Mouse (Mus musculus): ENCODE measurements around the gene Pigb. TPM values are rescaled to one million over a fixed set of nuclear protein-coding genes. Genes with fewer than 3 reads are reported as not detected.
A peak's percentile ranks its signal among the peaks of the same experiment; 100 is the strongest.

Pigb gene
- total RNA-seq, 2 experiments from 2014 or later = 15.4 to 16.2 TPM

DNA sequence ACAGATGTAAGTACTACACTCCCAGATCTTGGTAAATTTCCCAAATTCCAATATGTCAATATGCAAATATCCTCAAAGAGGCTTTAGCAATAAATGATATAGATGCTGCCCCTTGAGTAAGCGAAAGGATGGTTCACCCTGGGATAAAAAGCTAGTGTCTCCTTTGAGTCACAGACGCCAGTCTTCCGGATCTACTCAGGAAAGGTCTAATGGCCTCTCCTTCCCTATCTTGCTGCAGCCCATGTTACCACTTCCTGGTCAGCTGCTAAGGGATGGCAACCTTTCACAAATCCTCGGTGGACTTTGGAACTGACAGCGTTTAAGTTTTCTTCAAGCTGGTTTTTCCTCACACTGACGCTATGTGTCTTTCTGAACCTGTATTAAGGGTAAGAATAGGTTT, 28.5 kb upstream of the Pigb start:
- H3K4me3 ChIP-seq = no peak overlapping the region
- intact Hi-C loops (cut with DNase I) = no loop called here
- no peak; the same call in 1 of the 2 replicates for TF ChIP-seq CTCF (IDR thresholded peaks at IDR 0.05)

DNA sequence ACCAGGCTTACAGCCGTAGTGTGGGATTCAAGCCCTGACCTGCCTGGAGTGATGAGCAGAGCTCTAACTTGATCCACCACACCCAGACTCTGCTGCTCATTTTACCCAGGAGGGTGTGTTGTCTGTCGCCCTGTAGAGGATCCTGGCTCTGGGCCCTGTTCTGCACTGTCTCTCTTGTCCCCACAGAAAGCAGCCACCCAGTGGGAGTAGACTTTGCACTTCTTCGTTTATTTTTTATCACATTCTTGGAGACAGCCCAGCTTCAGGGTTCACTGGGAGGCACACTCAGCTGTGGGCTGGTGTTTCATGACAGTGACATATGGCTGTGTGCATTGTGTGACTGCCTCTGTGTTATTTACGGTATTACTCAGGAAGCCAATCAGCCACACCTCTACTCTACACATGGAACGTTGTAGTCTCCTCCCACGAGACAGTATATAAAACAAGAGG, 28.1 kb upstream of the Pigb start:
- peak; percentile 32 to 64 for DNase-seq (ENCODE audit: extremely low spot score in 1 of 2, low spot score in 2 of 2)
- intact Hi-C loops (cut with DNase I) = no loop called here
- Histone ChIP-seq H3K27ac (no peak overlapping the region), H3K4me3 (no peak overlapping the region)
- no peak for TF ChIP-seq CTCF (IDR thresholded peaks at IDR 0.05)

More for the DNA sequence above, 28.5 kb upstream of the Pigb start:
- no peak for DNase-seq (ENCODE audit: extremely low spot score in 1 of 2, low spot score in 2 of 2)
- H3K27ac ChIP-seq = no peak overlapping the region

DNA sequence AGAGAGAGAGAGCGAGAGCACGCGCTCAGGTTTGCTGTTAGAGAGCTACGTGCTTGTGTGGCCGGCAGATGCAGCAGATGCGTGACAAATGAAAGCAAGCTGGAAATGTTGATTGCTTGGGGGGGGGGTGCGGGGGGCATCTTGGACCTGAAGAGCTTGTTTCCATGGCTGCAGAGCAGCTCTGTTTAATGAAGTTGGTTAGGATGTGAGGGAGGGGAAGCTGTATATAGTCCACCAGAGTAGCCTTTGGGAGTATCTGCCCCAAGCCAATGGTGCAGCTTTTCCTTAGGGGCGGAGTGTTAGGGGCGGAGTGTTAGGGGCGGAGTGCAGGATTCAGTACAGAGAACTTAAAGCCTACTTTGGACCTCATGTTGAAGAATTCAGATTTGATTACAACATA, 26.9 kb upstream of the Pigb start:
- intact Hi-C loops (cut with DNase I) = no loop called here
- no peak for DNase-seq (ENCODE audit: extremely low spot score in 1 of 2, low spot score in 2 of 2)
- no peak for TF ChIP-seq CTCF (IDR thresholded peaks at IDR 0.05)
- Histone ChIP-seq H3K27ac (no peak overlapping the region), H3K4me3 (no peak overlapping the region)

DNA sequence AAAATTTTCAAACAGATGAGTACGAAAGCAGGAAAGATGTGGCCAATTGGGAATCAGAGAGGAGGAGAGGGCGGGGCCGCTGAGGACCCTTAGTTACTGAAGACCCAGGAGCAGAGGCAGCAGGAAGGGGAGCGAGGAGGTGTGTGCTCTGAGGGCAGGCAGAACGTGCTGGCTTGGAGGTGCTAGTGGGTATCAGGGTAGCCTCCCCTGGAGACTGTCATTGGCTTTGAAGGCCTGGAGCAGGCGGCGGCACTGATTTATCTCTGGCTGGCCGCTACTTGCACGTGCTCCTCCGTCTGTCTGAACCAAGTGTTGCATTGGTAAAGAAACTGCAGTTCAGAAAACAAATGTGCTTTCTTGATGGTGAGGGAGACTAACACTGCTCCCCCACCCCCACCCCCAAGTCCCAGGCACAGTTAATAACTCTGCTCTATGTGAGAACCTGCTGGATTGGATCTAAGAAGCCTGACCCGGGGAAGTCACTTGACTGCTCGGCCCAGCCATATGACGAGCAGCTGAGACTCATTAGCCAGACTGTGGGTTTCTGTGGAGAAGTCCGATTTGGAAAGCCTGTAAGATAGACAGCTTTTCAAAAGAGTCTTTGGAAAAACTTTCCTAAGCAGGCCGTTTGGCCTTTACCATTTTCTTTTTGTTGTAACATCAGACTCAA, 23.6 kb upstream of the Pigb start:
- no peak overlapping the region for H3K4me3 ChIP-seq
- no peak for DNase-seq (ENCODE audit: extremely low spot score in 1 of 2, low spot score in 2 of 2)
- no peak overlapping the region for H3K27ac ChIP-seq
- intact Hi-C loops (cut with DNase I) = no loop called here
- TF ChIP-seq CTCF (IDR thresholded peaks at IDR 0.05) = no peak

DNA sequence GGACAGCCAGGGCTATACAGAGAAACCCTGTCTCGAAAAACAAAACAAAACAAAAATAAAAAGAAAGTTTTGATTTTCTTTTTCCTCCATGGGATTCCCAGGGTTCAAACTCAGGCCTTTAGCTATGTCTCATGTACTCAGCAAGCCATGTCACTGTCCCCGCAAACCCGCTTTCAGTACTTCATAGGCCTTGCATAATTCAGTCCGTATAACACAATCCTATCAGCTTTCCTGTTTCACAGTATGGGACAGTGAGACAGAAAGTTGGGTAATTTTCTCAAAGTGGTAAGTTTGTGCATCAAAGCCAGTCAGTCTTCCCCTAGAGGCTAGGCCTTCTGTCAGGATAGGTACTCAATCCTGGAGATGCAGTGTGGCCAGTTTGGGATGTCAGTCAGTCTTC, 19.0 kb upstream of the Pigb start:
- DNase-seq (ENCODE audit: extremely low spot score in 1 of 2, low spot score in 2 of 2) = no peak
- intact Hi-C loops (cut with DNase I) = no loop called here
- no peak overlapping the region for H3K4me3 ChIP-seq
- no peak for TF ChIP-seq CTCF (IDR thresholded peaks at IDR 0.05)
- H3K27ac ChIP-seq = no peak overlapping the region

DNA sequence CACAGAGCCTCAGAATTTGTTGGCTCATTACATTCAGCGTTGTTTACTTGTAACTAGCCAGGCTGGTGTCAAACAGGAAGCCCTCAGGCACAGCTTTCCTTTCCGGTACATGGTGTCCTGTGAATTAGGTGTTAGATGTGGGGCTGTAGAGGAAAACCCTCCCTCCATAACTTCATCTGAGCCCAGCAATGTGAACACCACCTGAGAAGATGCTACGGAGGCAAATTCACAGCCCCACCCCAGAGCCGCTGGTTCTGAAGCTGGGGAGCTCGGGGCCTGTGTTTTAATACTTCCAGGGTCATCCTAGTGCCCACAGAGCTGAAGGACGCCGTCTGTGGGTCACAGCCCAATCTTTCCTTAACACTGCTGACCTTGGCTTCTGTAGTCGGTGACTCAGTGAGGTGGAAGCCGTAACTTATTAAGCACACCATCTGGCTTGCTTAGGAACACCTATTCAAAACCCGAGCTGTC, 15.3 kb upstream of the Pigb start:
- no peak for DNase-seq (ENCODE audit: extremely low spot score in 1 of 2, low spot score in 2 of 2)
- no peak overlapping the region for H3K4me3 ChIP-seq
- TF ChIP-seq CTCF (IDR thresholded peaks at IDR 0.05) = no peak
- intact Hi-C loops (cut with DNase I) = no loop called here
- no peak overlapping the region for H3K27ac ChIP-seq

DNA sequence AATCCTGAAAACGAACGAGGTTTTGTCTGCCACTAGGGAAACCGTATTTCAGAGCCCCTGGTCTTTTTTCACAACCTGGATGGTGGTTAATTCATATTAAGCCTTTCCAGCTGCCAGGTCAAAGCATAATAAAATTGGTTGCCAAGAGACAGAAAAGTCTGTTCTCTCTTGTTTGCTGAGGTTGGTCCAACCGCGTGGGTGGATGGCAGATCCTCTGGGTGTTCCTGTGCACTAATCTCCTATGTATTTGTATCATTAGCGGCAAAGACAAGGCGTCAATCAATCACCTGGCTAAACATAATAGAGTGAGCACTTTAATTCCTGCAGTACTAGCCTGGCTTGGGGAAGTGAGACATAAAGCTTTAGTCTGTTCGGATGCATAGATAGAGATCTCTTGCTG, 10.4 kb upstream of the Pigb start:
- DNase-seq (ENCODE audit: extremely low spot score in 1 of 2, low spot score in 2 of 2) = no peak
- H3K27ac ChIP-seq = no peak overlapping the region
- intact Hi-C loops (cut with DNase I) = no loop called here
- TF ChIP-seq CTCF (IDR thresholded peaks at IDR 0.05) = no peak
- H3K4me3 ChIP-seq = no peak overlapping the region

DNA sequence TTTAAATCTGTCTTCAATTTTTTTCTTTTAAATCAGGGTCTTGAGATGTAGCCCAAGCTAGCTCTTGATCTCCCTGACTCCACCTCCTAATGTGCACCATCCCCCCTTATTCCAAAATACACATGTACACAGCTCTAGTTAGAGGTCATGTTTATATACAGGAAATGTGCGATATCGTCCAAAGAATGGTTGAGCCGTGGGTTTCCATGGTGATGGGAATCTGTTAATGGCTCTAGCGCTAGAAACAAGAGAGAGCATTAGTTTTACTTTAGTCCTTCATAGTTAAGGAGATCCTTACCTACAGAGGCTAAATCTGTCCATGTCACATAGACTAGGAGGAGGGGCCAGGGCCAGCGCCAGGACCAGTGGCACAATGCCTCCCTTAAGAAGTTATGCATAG, 9.7 kb upstream of the Pigb start:
- no peak for TF ChIP-seq CTCF (IDR thresholded peaks at IDR 0.05)
- H3K27ac ChIP-seq = no peak overlapping the region
- DNase-seq (ENCODE audit: extremely low spot score in 1 of 2, low spot score in 2 of 2) = no peak
- intact Hi-C loops (cut with DNase I) = no loop called here
- H3K4me3 ChIP-seq = no peak overlapping the region

DNA sequence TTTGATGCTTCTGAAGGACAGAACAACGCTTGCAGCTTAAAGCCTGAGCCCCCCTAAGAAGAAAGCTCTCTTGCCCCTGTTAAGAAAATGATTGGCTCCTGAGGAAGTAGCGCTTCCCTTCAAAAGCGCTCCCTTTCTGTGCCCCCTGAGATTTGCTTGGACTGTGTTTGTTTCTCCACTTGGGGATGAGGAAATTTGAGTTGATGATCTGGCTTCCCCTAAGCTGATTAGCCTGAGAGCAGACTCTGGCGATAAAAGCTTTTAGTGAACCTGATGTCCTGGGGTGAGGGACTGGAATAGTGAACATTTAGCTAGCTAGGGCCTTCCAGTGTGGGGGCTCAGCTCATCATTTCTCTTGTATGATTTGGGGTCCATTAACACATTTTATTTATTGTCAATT, 8.7 kb upstream of the Pigb start:
- Histone ChIP-seq H3K27ac (no peak overlapping the region), H3K4me3 (no peak overlapping the region)
- no peak for DNase-seq (ENCODE audit: extremely low spot score in 1 of 2, low spot score in 2 of 2)
- no peak for TF ChIP-seq CTCF (IDR thresholded peaks at IDR 0.05)
- intact Hi-C loops (cut with DNase I) = no loop called here

DNA sequence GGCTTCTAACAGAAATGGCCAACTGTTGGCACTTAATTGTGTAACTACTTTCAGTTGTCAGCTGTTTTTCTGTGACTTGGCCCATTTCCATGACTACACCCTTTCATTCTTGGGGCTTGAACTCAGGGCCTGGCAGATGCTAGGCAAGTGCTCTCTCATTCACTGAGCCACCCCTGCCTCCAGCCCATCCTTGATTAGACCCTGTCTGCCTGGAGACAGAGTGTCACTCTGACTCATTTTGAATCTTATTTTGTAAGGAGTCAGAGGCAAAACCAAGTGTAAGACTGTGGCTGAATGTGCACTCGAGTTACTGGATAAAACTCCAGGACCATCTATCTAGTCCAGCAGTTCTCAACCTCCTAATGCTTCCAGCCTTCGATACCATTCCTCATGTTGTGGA, 7.7 kb upstream of the Pigb start:
- intact Hi-C loops (cut with DNase I) = no loop called here
- Histone ChIP-seq H3K27ac (no peak overlapping the region), H3K4me3 (no peak overlapping the region)
- TF ChIP-seq CTCF (IDR thresholded peaks at IDR 0.05) = no peak
- DNase-seq (ENCODE audit: extremely low spot score in 1 of 2, low spot score in 2 of 2) = no peak

DNA sequence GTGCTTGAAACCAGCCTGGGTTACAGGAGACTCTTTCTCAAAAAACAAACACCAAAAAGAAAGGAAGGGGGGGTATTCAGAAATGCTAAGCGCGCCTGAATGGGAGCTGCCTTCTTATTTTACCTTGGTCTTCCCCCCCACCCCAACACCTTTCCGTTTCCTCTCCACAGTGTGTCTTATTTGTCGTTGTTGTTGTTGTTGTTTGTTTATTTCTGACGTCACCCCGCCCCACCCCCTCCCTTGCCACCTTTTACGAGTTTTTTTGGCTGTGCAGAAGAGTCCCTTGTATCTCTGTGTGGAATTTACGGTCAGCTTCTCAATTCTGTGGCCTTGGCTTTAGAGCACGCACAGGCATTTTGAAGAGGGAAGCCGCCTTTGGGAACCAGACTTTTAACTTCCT, 5.5 kb upstream of the Pigb start:
- DNase-seq (ENCODE audit: extremely low spot score in 1 of 2, low spot score in 2 of 2) = no peak
- no peak overlapping the region for H3K27ac ChIP-seq
- TF ChIP-seq CTCF (IDR thresholded peaks at IDR 0.05) = no peak
- intact Hi-C loops (cut with DNase I) = no loop called here
- peak overlapping the region; percentile 60 for H3K4me3 ChIP-seq

DNA sequence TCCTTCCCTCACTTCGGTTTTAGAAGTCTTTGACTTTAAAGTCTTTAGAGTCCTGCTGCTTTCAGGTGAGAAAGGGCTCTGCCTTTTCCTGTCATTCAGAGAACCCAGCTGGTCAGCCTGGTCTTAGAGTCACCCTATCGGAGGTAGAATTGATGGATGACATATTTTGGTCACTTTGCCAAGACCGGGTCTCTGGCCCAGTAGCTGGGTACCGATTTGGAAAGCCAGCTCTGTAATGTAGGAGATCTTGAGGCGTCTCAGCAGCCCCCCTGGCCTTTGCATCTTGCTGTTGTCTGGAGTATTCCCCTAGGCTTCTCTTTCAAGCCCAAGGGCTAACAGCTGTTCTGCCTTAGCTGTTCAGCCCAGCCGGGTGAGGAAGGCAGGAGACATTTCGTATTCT, 5.0 kb upstream of the Pigb start:
- no peak for TF ChIP-seq CTCF (IDR thresholded peaks at IDR 0.05)
- peak overlapping the region; percentile 60 for H3K4me3 ChIP-seq
- intact Hi-C loops (cut with DNase I) = no loop called here
- DNase-seq (ENCODE audit: extremely low spot score in 1 of 2, low spot score in 2 of 2) = no peak
- H3K27ac ChIP-seq = peak overlapping the region; percentile 72

All from left cerebral cortex, adult 2 months (tissue).